ENCODE assay signal across 13 mouse cellular contexts in genomic region chr6:51654991-51655390, GRCm38 (mm10).
DNase-seq lines count a peak whose midpoint lies in the region; ATAC-seq and TF ChIP-seq lines count a peak whose summit lies in the region.
"Had no signal": no experiment of that assay in that cellular context is flagged by ENCODE, and none has a peak within 500 bp of the region (broad histone marks: within the 10 kb centered on the region; RNA-seq: fewer than 3 reads in every experiment).

No protein-coding gene starts in this region.

- no peak for TF ChIP-seq EP300 in MEL (IDR thresholded peaks at IDR 0.05; ENCODE audit: low read depth in 1 of 2, low read length in 2 of 2)

- no peaks in the 10 kb centered on the region for H3K36me3 ChIP-seq in hindbrain, embryonic 12.5 days
- H3K36me3 ChIP-seq in hindbrain, embryonic 14.5 days (replicated peaks; ENCODE audit: control insufficient read depth, insufficient read depth): no peaks in the 10 kb centered on the region
- no peaks in the 10 kb centered on the region for H3K36me3 ChIP-seq in midbrain, embryonic 12.5 days
- H3K36me3 ChIP-seq in midbrain, embryonic 11.5 days (ENCODE audit: control insufficient read depth, insufficient read depth, low read length): no peaks in the 10 kb centered on the region
- H3K36me3 ChIP-seq in MEL (ENCODE audit: control insufficient read depth in 1 of 2, insufficient read depth in 2 of 2, low read length in 2 of 2): no peaks in the 10 kb centered on the region
- no peaks in the 10 kb centered on the region for H3K36me3 ChIP-seq in midbrain, embryonic 16.5 days (ENCODE audit: control insufficient read depth, insufficient read depth, low read length)
- H3K36me3 ChIP-seq: embryonic facial prominence, embryonic 13.5 days had no signal

- no peaks in the 10 kb centered on the region for H3K27me3 ChIP-seq in hindbrain, embryonic 12.5 days
- H3K27me3 ChIP-seq in hindbrain, embryonic 14.5 days (ENCODE audit: control insufficient read depth, insufficient read depth, low read length): no peaks in the 10 kb centered on the region
- no peaks in the 10 kb centered on the region for H3K27me3 ChIP-seq in midbrain, embryonic 12.5 days
- no peaks in the 10 kb centered on the region for H3K27me3 ChIP-seq in midbrain, embryonic 11.5 days (ENCODE audit: control insufficient read depth, insufficient read depth, low read length)
- H3K27me3 ChIP-seq in MEL (ENCODE audit: control insufficient read depth in 1 of 2, insufficient read depth in 2 of 2, low read length in 2 of 2): no peaks in the 10 kb centered on the region
- no peaks in the 10 kb centered on the region for H3K27me3 ChIP-seq in midbrain, embryonic 16.5 days (ENCODE audit: control insufficient read depth, insufficient read depth, low read depth, low read length)
- H3K27me3 ChIP-seq: embryonic facial prominence, embryonic 13.5 days had no signal

- H3K79me2 ChIP-seq in MEL (ENCODE audit: control insufficient read depth, insufficient read depth, low read length, poor library complexity): no peaks in the 10 kb centered on the region

- intact Hi-C loops in gastrocnemius, adult 2 months (cut with DNase I): no loop called here

- ATAC-seq in hindbrain, embryonic 12.5 days (ENCODE audit: low FRiP score): no peak
- no peak for ATAC-seq in hindbrain, embryonic 14.5 days (ENCODE audit: low FRiP score)
- no peak for ATAC-seq in midbrain, embryonic 12.5 days (ENCODE audit: low FRiP score, low read depth)
- ATAC-seq in midbrain, embryonic 11.5 days (ENCODE audit: low FRiP score): no peak
- ATAC-seq in midbrain, embryonic 16.5 days: no peak

- no peak overlapping the region for H3K4me2 ChIP-seq in hindbrain, embryonic 12.5 days (replicated peaks)
- H3K4me2 ChIP-seq in hindbrain, embryonic 14.5 days (replicated peaks): no peak overlapping the region
- no peak overlapping the region for H3K4me2 ChIP-seq in midbrain, embryonic 12.5 days (replicated peaks)
- no peak overlapping the region for H3K4me2 ChIP-seq in midbrain, embryonic 11.5 days
- H3K4me2 ChIP-seq in midbrain, embryonic 16.5 days (ENCODE audit: low read length): no peak overlapping the region
- H3K4me2 ChIP-seq: embryonic facial prominence, embryonic 13.5 days had no signal

- TF ChIP-seq POLR2A in MEL (IDR thresholded peaks at IDR 0.05; ENCODE audit: control insufficient read depth in 1 of 2, insufficient read depth in 1 of 2, low read depth in 1 of 2, low read length in 2 of 2, poor library complexity in 1 of 2): no peak

- 95% methylated on average over 4 of the region's 4 CpGs for WGBS in hindbrain, embryonic 12.5 days
- WGBS in hindbrain, embryonic 14.5 days: 87% methylated on average over 3 of the region's 4 CpGs
- WGBS in midbrain, embryonic 12.5 days: 93% methylated on average over 4 of the region's 4 CpGs
- WGBS in midbrain, embryonic 11.5 days: 91% methylated on average over 4 of the region's 4 CpGs
- WGBS in midbrain, embryonic 16.5 days: 95% methylated on average over 3 of the region's 4 CpGs

- H3K9me3 ChIP-seq in hindbrain, embryonic 12.5 days (replicated peaks): no peaks in the 10 kb centered on the region
- no peaks in the 10 kb centered on the region for H3K9me3 ChIP-seq in hindbrain, embryonic 14.5 days (ENCODE audit: control insufficient read depth, low read length)
- H3K9me3 ChIP-seq in midbrain, embryonic 12.5 days: no peaks in the 10 kb centered on the region
- no peaks in the 10 kb centered on the region for H3K9me3 ChIP-seq in midbrain, embryonic 11.5 days (ENCODE audit: control insufficient read depth, low read length)
- H3K9me3 ChIP-seq in MEL (replicated peaks; ENCODE audit: insufficient read depth, low read length): no peaks in the 10 kb centered on the region
- H3K9me3 ChIP-seq in midbrain, embryonic 16.5 days (replicated peaks; ENCODE audit: control insufficient read depth, low read length, poor library complexity, severe bottlenecking): no peaks in the 10 kb centered on the region

- TF ChIP-seq RAD21 in MEL (IDR thresholded peaks at IDR 0.05; ENCODE audit: low read depth, low read length): peak; percentile 6; the same call in 1 of the 2 replicates

- H3K9ac ChIP-seq in hindbrain, embryonic 12.5 days: no peak overlapping the region
- no peak overlapping the region for H3K9ac ChIP-seq in hindbrain, embryonic 14.5 days
- no peak overlapping the region for H3K9ac ChIP-seq in midbrain, embryonic 12.5 days (replicated peaks)
- no peak overlapping the region for H3K9ac ChIP-seq in midbrain, embryonic 11.5 days (ENCODE audit: low read length)
- H3K9ac ChIP-seq in MEL (ENCODE audit: control insufficient read depth, low read depth, low read length, poor library complexity, severe bottlenecking): no peak overlapping the region
- H3K9ac ChIP-seq in midbrain, embryonic 16.5 days (ENCODE audit: low read depth, low read length): no peak overlapping the region
- H3K9ac ChIP-seq: embryonic facial prominence, embryonic 13.5 days had no signal

- H3K27ac ChIP-seq in hindbrain, embryonic 12.5 days: peak overlapping the region; percentile 85
- H3K27ac ChIP-seq in hindbrain, embryonic 14.5 days: no peak overlapping the region
- H3K27ac ChIP-seq in midbrain, embryonic 12.5 days (replicated peaks): peak overlapping the region; percentile 88; the same call in 1 of the 2 replicates
- H3K27ac ChIP-seq in midbrain, embryonic 11.5 days (ENCODE audit: low read depth, low read length): no peak overlapping the region
- no peak overlapping the region for H3K27ac ChIP-seq in MEL (ENCODE audit: control insufficient read depth, low read depth, low read length)
- peak overlapping the region; percentile 61; the same call in 1 of the 2 replicates for H3K27ac ChIP-seq in midbrain, embryonic 16.5 days (ENCODE audit: low read length)
- H3K27ac ChIP-seq in gastrocnemius, adult 2 months: no peak overlapping the region
- H3K27ac ChIP-seq: embryonic facial prominence, embryonic 13.5 days; macrophage had no signal

- H3K4me1 ChIP-seq in hindbrain, embryonic 12.5 days: peaks cover 30% of the 10 kb centered on the region
- peaks cover 30% of the 10 kb centered on the region for H3K4me1 ChIP-seq in hindbrain, embryonic 14.5 days (replicated peaks; ENCODE audit: control insufficient read depth, insufficient read depth, low read length)
- H3K4me1 ChIP-seq in midbrain, embryonic 12.5 days: peaks cover 31% of the 10 kb centered on the region
- H3K4me1 ChIP-seq in midbrain, embryonic 11.5 days (ENCODE audit: control insufficient read depth, insufficient read depth, low read length): peaks cover 31% of the 10 kb centered on the region
- no peaks in the 10 kb centered on the region for H3K4me1 ChIP-seq in MEL (ENCODE audit: control insufficient read depth in 1 of 2, insufficient read depth in 2 of 2, low read length in 2 of 2)
- H3K4me1 ChIP-seq in midbrain, embryonic 16.5 days (ENCODE audit: control insufficient read depth, insufficient read depth, low read length): peaks cover 23% of the 10 kb centered on the region

- DNase-seq in hindbrain, embryonic 14.5 days (ENCODE audit: low spot score): no peak
- DNase-seq in midbrain, embryonic 11.5 days (ENCODE audit: low spot score, missing footprints): no peak
- peak; percentile 10 for DNase-seq in MEL (ENCODE audit: low read depth, low spot score)
- DNase-seq in urinary bladder, postnatal 4 days (ENCODE audit: low spot score in 2 of 2): no peak
- DNase-seq in gastrocnemius, adult 2 months: no peak
- DNase-seq: cerebellum, postnatal 36 days; heart, postnatal 36 days; kidney, postnatal 14 days had no signal

- peak; percentile 10 to 24 (median 15); a peak in 2 of 6 replicates for TF ChIP-seq CTCF in MEL (IDR thresholded peaks at IDR 0.05 in 2 of 3, conservative IDR thresholded peaks at IDR 0.05 in 1 of 3; ENCODE audit: control insufficient read depth in 1 of 3, insufficient read depth in 1 of 3, low read depth in 2 of 3, low read length in 3 of 3, poor library complexity in 1 of 3, severe bottlenecking in 1 of 3)
- no peak for TF ChIP-seq CTCF in gastrocnemius, adult 2 months (IDR thresholded peaks at IDR 0.05)

- H3K4me3 ChIP-seq in hindbrain, embryonic 12.5 days: no peak overlapping the region
- H3K4me3 ChIP-seq in hindbrain, embryonic 14.5 days (replicated peaks; ENCODE audit: low read length): no peak overlapping the region
- no peak overlapping the region for H3K4me3 ChIP-seq in midbrain, embryonic 12.5 days
- no peak overlapping the region for H3K4me3 ChIP-seq in midbrain, embryonic 11.5 days (ENCODE audit: low read depth, low read length)
- H3K4me3 ChIP-seq in MEL (ENCODE audit: control insufficient read depth in 1 of 2, insufficient read depth in 1 of 2, low read depth in 2 of 2, low read length in 2 of 2): no peak overlapping the region
- H3K4me3 ChIP-seq in midbrain, embryonic 16.5 days (ENCODE audit: low read depth, low read length): no peak overlapping the region
- no peak overlapping the region for H3K4me3 ChIP-seq in gastrocnemius, adult 2 months
- H3K4me3 ChIP-seq: embryonic facial prominence, embryonic 13.5 days had no signal

TF ChIP-seq in MEL, 35 proteins besides CTCF, POLR2A, EP300 and RAD21:
- no peak for TF ChIP-seq USF1 (IDR thresholded peaks at IDR 0.05; ENCODE audit: low read depth, low read length)

Comparison
In these comparisons a context has a peak if more than half of its experiments do, and no peak if none do; other contexts are left out.
1. H3K27ac ChIP-seq: peak in hindbrain, embryonic 12.5 days (single experiment), midbrain, embryonic 12.5 days (single experiment) and midbrain, embryonic 16.5 days (single experiment); none in hindbrain, embryonic 14.5 days (single experiment), midbrain, embryonic 11.5 days (single experiment), MEL (single experiment) and gastrocnemius, adult 2 months (single experiment).